Mouse (Mus musculus) midbrain, postnatal 0 days (tissue): ENCODE results near the gene Prpf8. TPM values are rescaled to one million over a fixed set of nuclear protein-coding genes. Genes with fewer than 3 reads are reported as not detected.
A peak's percentile ranks its signal among the peaks of the same experiment; 100 is the strongest.

ENCODE experiments used
- ATAC-seq: fragments of 200-750 bp; cut with Nextera tagmentation; 2 replicates; pipeline ENCODE4 v1.8.0; 2017; ENCODE audit warnings: moderate number of reproducible peaks, mild to moderate bottlenecking, moderate TSS enrichment, moderate library complexity; ENCODE audit not compliant: low FRiP score
- DNase-seq: peaks from one replicate; pipeline ENCODE4 v3.0.0-alpha.2; 2015; ENCODE audit warnings: low spot score
- H3K27ac ChIP-seq: fragments of 300-500 bp; sonication (generic); 2 replicates; pipeline ENCODE4 v1.5.1; 2014; ENCODE audit warnings: low read depth, mild to moderate bottlenecking, low read length, mixed read lengths
- H3K27me3 ChIP-seq: fragments of 300-500 bp; sonication (generic); 2 replicates; pipeline ENCODE4 v1.6.1; 2014; ENCODE audit warnings: low read length, control low read depth, mixed read lengths; ENCODE audit not compliant: insufficient read depth
- H3K36me3 ChIP-seq: fragments of 300-500 bp; sonication (generic); 2 replicates; pipeline ENCODE4 v1.6.1; 2014; ENCODE audit warnings: low read length, control low read depth, mixed read lengths; ENCODE audit not compliant: insufficient read depth
- H3K4me1 ChIP-seq: fragments of 300-500 bp; sonication (generic); 2 replicates; pipeline ENCODE4 v1.6.1; 2014; ENCODE audit warnings: mild to moderate bottlenecking, control low read depth, antibody characterized with exemption, low read length, mixed read lengths; ENCODE audit not compliant: insufficient read depth
- H3K4me2 ChIP-seq: fragments of 300-500 bp; sonication (generic); 2 replicates; pipeline ENCODE4 v1.6.1; 2014; ENCODE audit warnings: low read depth, mild to moderate bottlenecking, low read length, mixed read lengths; ENCODE audit not compliant: poor library complexity, severe bottlenecking
- H3K4me3 ChIP-seq: fragments of 300-500 bp; sonication (generic); 2 replicates; pipeline ENCODE4 v1.5.1; 2014; ENCODE audit warnings: low read depth, mild to moderate bottlenecking, low read length, moderate library complexity
- H3K9ac ChIP-seq: fragments of 300-500 bp; sonication (generic); replicated peaks from 2 replicates; pipeline ENCODE4 v1.6.1; 2014; ENCODE audit warnings: mild to moderate bottlenecking, low read length, moderate library complexity, mixed read lengths; ENCODE audit not compliant: poor library complexity, severe bottlenecking
- H3K9me3 ChIP-seq: fragments of 300-500 bp; sonication (generic); 2 replicates; pipeline ENCODE4 v1.6.1; 2016; ENCODE audit warnings: low read length, control low read depth
- CTCF ChIP-seq: IDR thresholded peaks from 2 replicates; pipeline ENCODE4 v1.5.1; 2016; ENCODE audit warnings: antibody characterized with exemption, mild to moderate bottlenecking
- WGBS: fragments of 180-500 bp; shearing (Covaris S2); extraction: QIAGEN DNeasy Blood & Tissue Kit; methylation state at CpG from one replicate; pipeline ENCODE4 v1.1.7; 2014; 5-methylcytosine and 5-hydroxymethylcytosine counted together
- polyA plus RNA-seq: library from polyadenylated mRNA; unstranded; fragments of >200 nt; fragmentation: Nextera tagmentation; extraction: Ambion mirVana; gene quantifications from 2 replicates; pipeline ENCODE4 v1.2.1, GENCODE M21; 2015
- total RNA-seq: library from RNA; depleted of rRNA; stranded (reverse); fragments of >200 nt; gene quantifications from 2 replicates; pipeline ENCODE4 v1.2.3, GENCODE M21; 2014

Gene Prpf8
- total and polyA plus RNA-seq, 2 experiments from 2014 or later, result 27.6 to 121 TPM

DNA sequence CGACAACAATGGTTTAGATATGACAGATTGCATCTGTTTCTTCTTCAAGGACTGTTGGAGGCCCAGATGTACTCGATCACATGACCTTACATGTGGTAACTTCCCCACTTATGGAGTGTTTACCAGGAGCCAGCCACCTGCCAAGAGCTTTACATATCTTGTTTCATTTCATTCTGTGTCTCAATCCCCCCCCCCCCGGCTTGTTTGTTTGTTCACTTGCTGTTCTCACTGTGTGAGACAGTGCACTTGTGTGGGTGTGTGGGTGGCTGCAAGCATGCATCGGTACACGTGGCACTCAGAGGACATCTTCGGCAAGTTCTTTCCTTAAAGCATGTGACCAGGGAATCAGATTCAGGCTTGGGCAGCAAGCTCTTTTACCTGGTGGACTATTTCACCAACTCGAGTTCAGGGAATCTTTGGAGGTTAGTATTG lies 30.2 kb upstream of the Prpf8 start:
- Histone ChIP-seq H3K9ac (no peak overlapping the region), H3K4me2 (no peak overlapping the region), H3K27me3 (no peaks in the 10 kb centered on the region), H3K4me3 (no peak overlapping the region), H3K9me3 (no peaks in the 10 kb centered on the region), H3K36me3 (no peaks in the 10 kb centered on the region), H3K27ac (no peak overlapping the region), H3K4me1 (peaks cover 21% of the 10 kb centered on the region; the same call in 1 of the 2 replicates)
- no peak for DNase-seq
- 87% methylated on average over 7 of the region's 7 CpGs for WGBS
- no peak for TF ChIP-seq CTCF
- no peak for ATAC-seq

DNA sequence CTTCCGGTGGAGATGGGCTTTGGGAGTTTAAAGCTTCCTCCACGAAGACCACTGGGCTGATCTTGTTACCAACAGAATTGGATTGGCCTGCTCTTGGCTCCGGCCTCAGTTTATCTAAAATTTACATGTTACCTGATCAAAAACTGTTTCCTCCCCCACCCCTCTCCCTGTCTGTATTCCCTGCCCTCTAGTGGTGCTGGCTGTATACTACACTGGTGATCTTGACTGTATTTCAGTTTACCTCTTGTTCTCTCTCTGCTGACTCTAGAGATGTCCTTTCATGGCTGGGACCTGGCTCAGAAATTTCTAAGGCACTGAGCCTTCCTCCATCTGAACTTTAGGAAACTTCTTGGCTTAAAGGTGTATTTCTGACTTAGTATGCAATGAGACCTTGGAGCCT lies 28.4 kb upstream of the Prpf8 start:
- no peak overlapping the region for H3K27ac ChIP-seq
- H3K4me2 ChIP-seq, result no peak overlapping the region
- H3K36me3 ChIP-seq, result no peaks in the 10 kb centered on the region
- no peak for ATAC-seq
- H3K9ac ChIP-seq, result no peak overlapping the region
- peaks cover 26% of the 10 kb centered on the region; the same call in 1 of the 2 replicates for H3K4me1 ChIP-seq
- peak; percentile 86 for TF ChIP-seq CTCF
- peak; percentile 41 for DNase-seq
- H3K27me3 ChIP-seq, result no peaks in the 10 kb centered on the region
- 20% methylated on average over 3 of the region's 3 CpGs for WGBS
- no peak overlapping the region for H3K4me3 ChIP-seq
- H3K9me3 ChIP-seq, result no peaks in the 10 kb centered on the region

DNA sequence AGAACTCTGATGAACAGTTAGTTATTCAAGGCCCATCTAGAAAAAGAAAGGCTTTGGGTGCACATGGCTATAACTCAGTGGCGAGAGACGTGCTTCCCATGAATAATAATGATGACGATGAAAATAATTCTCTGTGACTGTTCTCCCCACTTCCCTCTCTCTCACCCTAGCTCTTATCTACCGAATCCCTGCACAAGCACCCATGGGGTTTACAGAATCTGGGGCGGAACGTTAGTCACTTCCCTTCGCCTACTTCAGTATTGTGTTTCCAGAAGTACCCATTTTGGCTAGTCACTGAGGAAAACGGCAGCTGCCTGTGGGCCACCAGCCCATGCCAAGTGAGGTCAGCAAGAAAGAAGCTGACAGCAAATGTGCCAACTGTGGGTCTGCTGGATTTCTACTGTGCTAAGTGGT lies 28.0 kb upstream of the Prpf8 start:
- Histone ChIP-seq H3K27ac (no peak overlapping the region), H3K4me3 (no peak overlapping the region), H3K27me3 (no peaks in the 10 kb centered on the region), H3K9me3 (no peaks in the 10 kb centered on the region), H3K4me2 (no peak overlapping the region), H3K36me3 (0 out of 2 replicates have a peak, but pooled peaks cover under 1% of the 10 kb centered on the region), H3K4me1 (peaks cover 23% of the 10 kb centered on the region; the same call in 1 of the 2 replicates), H3K9ac (no peak overlapping the region)
- TF ChIP-seq CTCF, result no peak
- 85% methylated on average over 8 of the region's 8 CpGs for WGBS
- DNase-seq (no peak), ATAC-seq (no peak)

DNA sequence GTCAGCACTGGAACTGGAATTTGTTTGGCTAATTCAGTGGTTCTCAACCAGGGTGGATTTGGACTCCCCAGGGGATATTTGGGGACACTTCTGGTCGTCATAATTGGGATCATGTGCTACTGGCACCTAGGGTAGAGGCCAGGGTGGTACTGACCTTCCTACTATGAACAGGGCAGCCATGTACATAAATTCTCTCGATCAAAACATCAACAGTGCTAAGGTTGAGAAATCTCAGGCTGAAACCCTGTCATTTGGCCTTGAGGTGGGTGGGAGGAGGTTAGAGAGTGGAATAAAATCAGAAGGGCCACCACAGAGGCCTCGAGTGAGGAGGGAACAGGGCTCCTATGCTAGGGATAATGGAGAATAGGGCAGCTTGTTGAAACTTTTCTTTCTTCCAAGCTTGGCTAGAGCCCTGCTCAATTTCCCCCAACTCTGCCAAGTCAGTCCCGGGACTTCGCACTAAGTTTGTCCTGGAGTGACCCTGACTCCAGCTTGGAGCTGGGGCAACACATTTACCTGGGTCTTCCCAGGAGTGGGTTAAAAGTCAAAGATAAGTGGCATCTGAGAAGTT lies 27.4 kb upstream of the Prpf8 start:
- ATAC-seq, result no peak
- Histone ChIP-seq H3K27ac (no peak overlapping the region), H3K9me3 (no peaks in the 10 kb centered on the region), H3K36me3 (0 out of 2 replicates have a peak, but pooled peaks cover 2% of the 10 kb centered on the region), H3K4me1 (peaks cover 18% of the 10 kb centered on the region; the same call in 1 of the 2 replicates), H3K27me3 (no peaks in the 10 kb centered on the region), H3K4me2 (no peak overlapping the region), H3K4me3 (no peak overlapping the region), H3K9ac (no peak overlapping the region)
- 77% methylated on average over 5 of the region's 5 CpGs for WGBS
- no peak for DNase-seq
- no peak for TF ChIP-seq CTCF

DNA sequence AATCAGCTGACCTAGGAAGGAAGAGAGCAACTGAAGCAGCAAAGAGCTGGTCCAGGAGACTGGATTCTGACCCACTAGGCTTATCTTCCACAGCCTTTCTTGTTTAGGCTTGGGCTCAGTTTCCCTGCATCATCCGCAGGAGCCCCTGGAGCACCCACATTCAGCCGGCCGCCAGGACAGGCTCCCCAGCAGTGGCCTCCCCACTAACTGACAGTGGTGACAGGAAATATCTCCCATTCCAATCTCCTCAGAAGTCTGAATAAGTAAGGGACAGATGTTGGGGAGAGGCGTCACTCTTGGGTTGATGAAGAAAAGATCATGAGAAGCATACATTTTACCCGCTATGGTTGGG lies 26.9 kb upstream of the Prpf8 start:
- no peak for DNase-seq
- Histone ChIP-seq H3K4me1 (peaks cover 17% of the 10 kb centered on the region; the same call in 1 of the 2 replicates), H3K9ac (no peak overlapping the region), H3K27me3 (no peaks in the 10 kb centered on the region), H3K4me3 (no peak overlapping the region), H3K36me3 (peaks cover 4% of the 10 kb centered on the region; the same call in 1 of the 2 replicates), H3K9me3 (no peaks in the 10 kb centered on the region), H3K4me2 (peak overlapping the region; percentile 73), H3K27ac (peak overlapping the region; percentile 73; the same call in 1 of the 2 replicates)
- WGBS, result 28% methylated on average over 5 of the region's 5 CpGs
- no peak for ATAC-seq
- no peak for TF ChIP-seq CTCF

GRCm38 (mm10) chr11:75460103-75460843 lies 26.3 kb upstream of the Prpf8 start:
- WGBS, result 3% methylated on average over 19 of the region's 19 CpGs
- ATAC-seq, result no peak
- Histone ChIP-seq H3K27me3 (no peaks in the 10 kb centered on the region), H3K4me3 (peak overlapping the region; percentile 86), H3K4me1 (peaks cover 12% of the 10 kb centered on the region; the same call in 1 of the 2 replicates), H3K36me3 (peaks cover 10% of the 10 kb centered on the region), H3K9me3 (no peaks in the 10 kb centered on the region), H3K27ac (peak overlapping the region; percentile 73), H3K4me2 (peak overlapping the region; percentile 73), H3K9ac (no peak overlapping the region; the same call in 1 of the 2 replicates)
- DNase-seq, result peak; percentile 95
- no peak for TF ChIP-seq CTCF
